Mouse (Mus musculus): Measurements from ENCODE around the gene Zdhhc7.

GRCm38 (mm10) chr8:120072827-120073226 is 28.5 kb downstream of the Zdhhc7 start:
- no peak for TF ChIP-seq CTCF (IDR thresholded peaks at IDR 0.05; ENCODE audit: low read depth)
- TF ChIP-seq EP300 (optimal IDR thresholded peaks at IDR 0.05): no peak
